Mouse (Mus musculus) limb, embryonic 15.5 days (tissue): ENCODE results near the gene Hist1h4c. TPM values are rescaled to one million over a fixed set of nuclear protein-coding genes. Genes with fewer than 3 reads are reported as not detected.
"Not testable (repeated sequence)": the region's sequence is repeated elsewhere in the genome, so short reads cannot be mapped to it uniquely, and the experiment has no call there.

Experiments
- ATAC-seq: fragments of 200-750 bp; cut with Nextera tagmentation; 2 replicates; pipeline ENCODE4 v1.8.0; 2017; ENCODE audit warnings: low read depth, moderate TSS enrichment; ENCODE audit not compliant: insufficient number of reproducible peaks, low FRiP score, low TSS enrichment
- H3K27ac ChIP-seq: fragments of 300-500 bp; sonication (generic); 2 replicates; pipeline ENCODE4 v1.5.1; 2015; ENCODE audit warnings: moderate library complexity, mild to moderate bottlenecking, inconsistent platforms
- H3K27me3 ChIP-seq: fragments of 300-500 bp; sonication (generic); 2 replicates; pipeline ENCODE4 v1.6.1; 2015; ENCODE audit warnings: inconsistent platforms
- H3K36me3 ChIP-seq: fragments of 300-500 bp; sonication (generic); 2 replicates; pipeline ENCODE4 v1.6.1; 2015; ENCODE audit warnings: inconsistent platforms
- H3K4me1 ChIP-seq: fragments of 300-500 bp; sonication (generic); 2 replicates; pipeline ENCODE4 v1.6.1; 2015; ENCODE audit warnings: inconsistent platforms
- H3K4me2 ChIP-seq: fragments of 300-500 bp; sonication (generic); 2 replicates; pipeline ENCODE4 v1.6.1; 2015; ENCODE audit warnings: mild to moderate bottlenecking, inconsistent platforms
- H3K4me3 ChIP-seq: fragments of 300-500 bp; sonication (generic); 2 replicates; pipeline ENCODE4 v1.5.1; 2015; ENCODE audit warnings: mild to moderate bottlenecking, inconsistent platforms
- H3K9ac ChIP-seq: fragments of 300-500 bp; sonication (generic); 2 replicates; pipeline ENCODE4 v1.6.1; 2015; ENCODE audit warnings: inconsistent platforms
- H3K9me3 ChIP-seq: fragments of 300-500 bp; sonication (generic); 2 replicates; pipeline ENCODE4 v1.6.1; 2016; ENCODE audit warnings: inconsistent platforms
- WGBS: fragments of 180-500 bp; shearing (Covaris S2); methylation state at CpG from one replicate; pipeline ENCODE4 v1.1.7; 2015; 5-methylcytosine and 5-hydroxymethylcytosine counted together
- polyA plus RNA-seq: library from polyadenylated mRNA; unstranded; fragments of >200 nt; fragmentation: Nextera tagmentation; extraction: Ambion mirVana; gene quantifications from 2 replicates; pipeline ENCODE4 v1.2.1, GENCODE M21; 2015

Gene Hist1h4c
- polyA plus RNA-seq, 1 experiment from 2014 or later: 4.0 TPM

DNA sequence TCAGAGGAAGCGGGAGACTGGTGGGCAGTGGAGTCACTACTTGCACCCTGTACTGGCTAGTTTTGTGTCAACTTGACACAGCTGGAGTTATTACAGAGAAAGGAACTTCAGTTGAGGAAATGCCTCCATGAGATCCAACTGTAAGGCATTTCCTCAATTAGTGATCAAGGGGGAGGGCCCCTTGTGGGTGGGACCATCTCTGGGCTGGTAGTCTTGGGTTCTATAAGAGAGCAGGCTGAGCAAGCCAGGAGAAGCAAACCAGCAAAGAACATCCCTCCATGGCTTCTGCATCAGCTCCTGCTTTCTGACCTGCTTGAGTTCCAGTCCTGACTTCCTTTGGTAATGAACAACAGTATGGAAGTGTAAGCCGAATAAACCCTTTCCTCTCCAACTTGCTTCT, 4.5 kb upstream of the Hist1h4c start:
- ATAC-seq, H3K36me3 ChIP-seq, H3K4me3 ChIP-seq, H3K27ac ChIP-seq, H3K4me1 ChIP-seq, H3K9ac ChIP-seq, H3K9me3 ChIP-seq, H3K4me2 ChIP-seq, H3K27me3 ChIP-seq: not testable (repeated sequence)
- 81% methylated on average over 2 of the region's 2 CpGs for WGBS

- ATAC-seq: no peak
- Histone ChIP-seq H3K27me3 (no peaks in the 10 kb centered on the region), H3K36me3 (no peaks in the 10 kb centered on the region), H3K9me3 (no peaks in the 10 kb centered on the region), H3K4me2 (no peak overlapping the region), H3K9ac (no peak overlapping the region), H3K4me3 (no peak overlapping the region), H3K4me1 (peaks cover 12% of the 10 kb centered on the region), H3K27ac (no peak overlapping the region)
- WGBS: 72% methylated on average over 4 of the region's 4 CpGs
These were observed 4.0 kb upstream of the Hist1h4c start for GRCm38 (mm10) chr13:23702220-23702619.

GRCm38 (mm10) chr13:23700786-23701520, 2.7 kb upstream of the Hist1h4c start:
- H3K4me2 ChIP-seq: no peak overlapping the region
- WGBS: 34% methylated on average over 8 of the region's 8 CpGs
- H3K27ac ChIP-seq: no peak overlapping the region
- peak; percentile 54; the same call in 1 of the 2 replicates for ATAC-seq
- H3K9ac ChIP-seq: no peak overlapping the region
- no peaks in the 10 kb centered on the region for H3K27me3 ChIP-seq
- no peaks in the 10 kb centered on the region for H3K9me3 ChIP-seq
- no peaks in the 10 kb centered on the region for H3K36me3 ChIP-seq
- H3K4me1 ChIP-seq: peaks cover 14% of the 10 kb centered on the region
- H3K4me3 ChIP-seq: no peak overlapping the region

DNA sequence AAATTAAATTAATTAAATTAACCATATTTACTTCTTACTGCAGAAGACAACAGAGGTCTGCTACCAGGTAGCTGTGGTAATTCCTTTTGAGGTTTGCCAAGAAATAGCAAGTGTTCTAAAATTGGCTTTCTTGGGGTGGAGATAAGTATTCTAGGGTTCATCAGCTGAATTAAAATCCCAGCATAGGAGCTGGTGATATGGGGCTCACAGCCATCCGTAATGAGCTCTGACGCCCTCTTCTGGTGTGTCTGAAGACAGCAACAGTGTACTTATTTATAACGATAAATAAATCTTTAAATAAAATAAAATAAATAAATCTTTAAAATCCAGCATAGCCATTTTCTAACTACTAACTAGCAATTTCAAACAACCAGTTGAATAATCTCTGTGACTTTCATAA, 1.5 kb upstream of the Hist1h4c start:
- 67% methylated on average over 3 of the region's 3 CpGs for WGBS
- Histone ChIP-seq H3K27ac (no peak overlapping the region), H3K36me3 (no peaks in the 10 kb centered on the region), H3K27me3 (no peaks in the 10 kb centered on the region), H3K4me3 (no peak overlapping the region), H3K4me1 (peaks cover 20% of the 10 kb centered on the region), H3K9me3 (no peaks in the 10 kb centered on the region), H3K9ac (no peak overlapping the region), H3K4me2 (no peak overlapping the region)
- ATAC-seq: no peak

DNA sequence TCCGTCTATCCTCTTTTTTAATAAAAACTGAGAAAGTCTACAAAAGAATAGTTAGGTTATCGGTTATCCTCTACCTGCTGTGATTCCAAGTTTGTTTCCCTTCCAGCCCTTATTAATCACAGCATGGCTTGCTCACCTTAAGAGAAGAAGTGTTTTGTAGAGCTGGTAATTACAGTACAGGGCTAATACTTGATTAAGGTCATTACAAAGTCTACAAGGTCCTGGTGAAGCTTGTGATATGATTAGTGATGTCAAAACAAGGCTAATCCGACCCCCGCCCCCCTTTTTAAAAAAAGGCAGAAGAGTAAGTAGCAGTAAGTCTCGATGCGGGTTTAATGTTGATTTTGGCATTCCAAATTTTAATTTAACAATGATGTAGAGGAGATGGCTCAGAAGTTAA, 742 bp upstream of the Hist1h4c start:
- Histone ChIP-seq H3K27ac (peak overlapping the region; percentile 93), H3K36me3 (no peaks in the 10 kb centered on the region), H3K9ac (no peak overlapping the region), H3K4me3 (no peak overlapping the region), H3K27me3 (no peaks in the 10 kb centered on the region), H3K4me2 (peak overlapping the region; percentile 64; the same call in 1 of the 2 replicates), H3K4me1 (peaks cover 20% of the 10 kb centered on the region), H3K9me3 (no peaks in the 10 kb centered on the region)
- WGBS: 66% methylated on average over 6 of the region's 6 CpGs
- ATAC-seq: no peak

GRCm38 (mm10) chr13:23697491-23698299, 559 bp downstream of the Hist1h4c start:
- Histone ChIP-seq H3K4me3 (peak overlapping the region; percentile 45), H3K36me3 (no peaks in the 10 kb centered on the region), H3K27ac (peak overlapping the region; percentile 93), H3K9ac (peak overlapping the region; percentile 40; the same call in 1 of the 2 replicates), H3K9me3 (no peaks in the 10 kb centered on the region), H3K27me3 (no peaks in the 10 kb centered on the region), H3K4me1 (peaks cover 20% of the 10 kb centered on the region), H3K4me2 (peak overlapping the region; percentile 64)
- under 1% methylated on average over 20 of the region's 32 CpGs for WGBS
- peak; percentile 22 for ATAC-seq

- no peak for ATAC-seq
- Histone ChIP-seq H3K4me2 (peak overlapping the region; percentile 17; the same call in 1 of the 2 replicates), H3K4me3 (no peak overlapping the region), H3K27me3 (no peaks in the 10 kb centered on the region), H3K36me3 (no peaks in the 10 kb centered on the region), H3K9me3 (no peaks in the 10 kb centered on the region), H3K4me1 (peaks cover 20% of the 10 kb centered on the region), H3K9ac (no peak overlapping the region), H3K27ac (no peak overlapping the region)
- WGBS: 54% methylated on average over 15 of the region's 15 CpGs
These were observed 2.2 kb downstream of the Hist1h4c start for GRCm38 (mm10) chr13:23696061-23696474.

DNA sequence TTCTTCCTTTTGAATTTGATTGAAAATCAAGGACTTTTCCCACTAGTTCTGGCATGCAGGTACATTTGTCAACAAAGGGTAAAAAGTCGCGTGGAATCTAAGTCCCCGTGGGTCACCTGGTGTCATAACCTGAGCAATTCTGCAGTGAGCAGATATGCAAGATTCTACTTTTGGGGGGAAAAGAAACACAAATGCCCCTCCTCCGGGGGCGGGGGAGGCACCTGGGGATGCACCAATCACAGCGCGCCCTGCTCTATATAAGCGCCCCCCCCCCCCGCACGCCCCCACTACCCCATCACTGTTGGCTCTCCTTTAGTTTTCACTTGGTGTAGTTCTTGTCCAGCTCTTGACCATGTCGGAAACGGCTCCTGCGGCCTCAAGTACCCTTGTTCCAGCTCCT, 2.7 kb downstream of the Hist1h4c start, which contains the start of gene Hist1h1t:
Hist1h1t (plus strand) TSS at position 301 of the 400 bp plus-strand sequence.
- Histone ChIP-seq H3K36me3 (no peaks in the 10 kb centered on the region), H3K27ac (no peak within 1 kb of the TSS), H3K9me3 (no peaks in the 10 kb centered on the region), H3K4me3 (no peak within 1 kb of the TSS), H3K4me1 (peaks cover 18% of the 10 kb centered on the region), H3K4me2 (peak within 1 kb of the TSS; percentile 17; the same call in 1 of the 2 replicates), H3K27me3 (no peaks in the 10 kb centered on the region), H3K9ac (no peak within 1 kb of the TSS)
- no peak for ATAC-seq
- 54% methylated on average over 13 of the region's 13 CpGs for WGBS

GRCm38 (mm10) chr13:23694956-23695355, 3.3 kb downstream of the Hist1h4c start:
- ATAC-seq: no peak
- Histone ChIP-seq H3K4me1 (peaks cover 18% of the 10 kb centered on the region), H3K4me3 (no peak overlapping the region), H3K9ac (no peak overlapping the region), H3K27me3 (no peaks in the 10 kb centered on the region), H3K9me3 (no peaks in the 10 kb centered on the region), H3K4me2 (no peak overlapping the region), H3K36me3 (no peaks in the 10 kb centered on the region), H3K27ac (no peak overlapping the region)
- WGBS: 93% methylated on average over 9 of the region's 9 CpGs

GRCm38 (mm10) chr13:23693856-23694440, 4.3 kb downstream of the Hist1h4c start:
- no peak overlapping the region for H3K27ac ChIP-seq
- no peaks in the 10 kb centered on the region for H3K9me3 ChIP-seq
- ATAC-seq: no peak
- no peak overlapping the region for H3K9ac ChIP-seq
- H3K4me2 ChIP-seq: no peak overlapping the region
- no peaks in the 10 kb centered on the region for H3K36me3 ChIP-seq
- H3K4me1 ChIP-seq: peaks cover 18% of the 10 kb centered on the region
- no peak overlapping the region for H3K4me3 ChIP-seq
- WGBS: 70% methylated on average over 6 of the region's 6 CpGs
- H3K27me3 ChIP-seq: no peaks in the 10 kb centered on the region

DNA sequence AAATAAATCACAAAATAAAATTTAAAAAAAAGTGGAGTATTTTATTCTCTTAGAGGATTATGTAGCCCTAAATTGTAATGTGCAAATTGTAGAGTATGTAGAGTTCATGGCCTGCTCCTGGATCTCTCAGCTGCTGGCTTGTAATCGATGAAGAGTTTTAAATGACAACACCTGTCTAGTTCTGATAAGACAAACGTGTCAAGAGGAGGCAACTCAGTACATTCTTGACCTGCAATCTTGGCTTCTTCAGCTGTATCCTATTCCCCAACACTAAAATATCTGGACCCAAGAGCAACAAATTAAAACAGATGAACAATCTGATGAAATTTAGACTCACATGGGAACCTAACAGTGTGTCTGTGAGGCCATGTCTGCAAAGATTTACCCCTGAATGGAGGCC, 8.8 kb downstream of the Hist1h4c start:
- no peak overlapping the region for H3K9ac ChIP-seq
- 72% methylated on average over 2 of the region's 2 CpGs for WGBS

GRCm38 (mm10) chr13:23688956-23689355, 9.3 kb downstream of the Hist1h4c start:
- H3K27me3 ChIP-seq: no peaks in the 10 kb centered on the region
- no peak overlapping the region for H3K27ac ChIP-seq
- no peak overlapping the region for H3K9ac ChIP-seq
- ATAC-seq: no peak
- no peak overlapping the region for H3K4me2 ChIP-seq
- H3K9me3 ChIP-seq: no peaks in the 10 kb centered on the region
- WGBS: 89% methylated on average over 2 of the region's 2 CpGs
- H3K36me3 ChIP-seq: no peaks in the 10 kb centered on the region
- no peak overlapping the region for H3K4me3 ChIP-seq
- H3K4me1 ChIP-seq: no peaks in the 10 kb centered on the region

More for the DNA sequence above, 8.8 kb downstream of the Hist1h4c start:
- Histone ChIP-seq H3K9me3 (no peaks in the 10 kb centered on the region), H3K27me3 (no peaks in the 10 kb centered on the region), H3K4me2 (no peak overlapping the region), H3K4me1 (no peaks in the 10 kb centered on the region), H3K27ac (no peak overlapping the region), H3K36me3 (no peaks in the 10 kb centered on the region), H3K4me3 (no peak overlapping the region)
- ATAC-seq: no peak
